Mouse (Mus musculus) ovary, postnatal 14 days (tissue): ENCODE measurements around the gene Cylc2.

ENCODE experiments used
- DNase-seq: peaks from one replicate; pipeline ENCODE4 v3.0.0; 2022; ENCODE audit warnings: low spot score

Cylc2 gene

DNA sequence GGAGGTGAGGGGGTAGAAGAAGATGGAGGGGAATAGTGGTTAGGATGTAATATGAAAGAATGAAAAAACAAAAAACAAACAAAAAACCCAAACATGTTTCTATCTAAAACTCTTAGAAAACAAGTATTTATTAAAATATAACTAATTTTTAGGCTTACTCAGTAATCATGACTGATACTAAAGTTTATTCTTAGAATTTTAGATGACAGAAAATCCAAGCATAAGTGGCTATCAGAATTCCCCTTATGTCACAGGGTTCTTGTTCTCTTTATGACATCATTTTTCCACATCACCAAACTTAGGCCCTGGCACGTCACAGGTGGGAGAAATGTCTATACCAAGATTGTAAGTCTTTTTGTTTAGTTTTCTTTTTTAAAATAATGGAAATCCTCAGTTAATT, at the start of gene Cylc2:
Gene Cylc2 (plus strand): TSS at position 301 of the 400 bp plus-strand sequence.
- DNase-seq, result no peak
